Mouse (Mus musculus): Measurements from ENCODE around the gene Ccl2. TPM values are rescaled to one million over a fixed set of nuclear protein-coding genes. Genes with fewer than 3 reads are reported as not detected.

Ccl2 gene
- total and polyA plus RNA-seq, 3 experiments: 0.21 to 0.49 TPM; not detected in 1

GRCm38 (mm10) chr11:82045471-82045870, 10.1 kb downstream of the Ccl2 start, which contains the start of gene Ccl7:
TSS of gene Ccl7 (plus strand) at chr11:82045712.
- H3K27ac ChIP-seq (ENCODE audit: insufficient read depth, low read depth): no peak within 1 kb of the TSS
- no peak within 1 kb of the TSS for H3K4me3 ChIP-seq (replicated peaks in 1 of 3; ENCODE audit: low read depth in 2 of 3, low read length in 2 of 3, poor library complexity in 1 of 3)
- DNase-seq (ENCODE audit: extremely low read depth): no peak
- H3K4me1 ChIP-seq (ENCODE audit: control insufficient read depth in 1 of 2, insufficient read depth in 2 of 2): peaks cover 6 to 7% of the 10 kb centered on the region in 2 experiments; a peak in 3 of 4 replicates
- in situ Hi-C loops (cut with MboI; ENCODE audit: low pct_ligation_motif_present, low pct_unique_long_range_greater_than_20kb, low sequenced_read_pairs): no loop called here
- dilution Hi-C loops (cut with MboI; ENCODE audit: extremely low pct_ligation_motif_present, extremely low pct_unique_long_range_greater_than_20kb, low sequenced_read_pairs): no loop called here
- H3K9ac ChIP-seq (ENCODE audit: insufficient read depth, low read depth): no peak within 1 kb of the TSS
- TF ChIP-seq ZNF384 (IDR thresholded peaks at IDR 0.05; ENCODE audit: low read depth, low read length) (peak; percentile 26; the same call in 1 of the 2 replicates), ZMIZ1 (IDR thresholded peaks at IDR 0.05; ENCODE audit: low read depth, low read length) (no peak)
- H3K27me3 ChIP-seq (replicated peaks): peaks cover 40% of the 10 kb centered on the region
- H3K9me3 ChIP-seq (replicated peaks; ENCODE audit: low read length): peaks cover 3% of the 10 kb centered on the region
- no peaks in the 10 kb centered on the region for H3K79me2 ChIP-seq (replicated peaks; ENCODE audit: control insufficient read depth, extremely low read depth, insufficient read depth, poor library complexity, severe bottlenecking)
- H3K4me2 ChIP-seq (ENCODE audit: insufficient read depth, low read depth, poor library complexity, severe bottlenecking): no peak within 1 kb of the TSS
- no peaks in the 10 kb centered on the region for H3K36me3 ChIP-seq (replicated peaks in 1 of 2; ENCODE audit: control insufficient read depth in 1 of 2, insufficient read depth in 1 of 2, low read length in 1 of 2)

DNA sequence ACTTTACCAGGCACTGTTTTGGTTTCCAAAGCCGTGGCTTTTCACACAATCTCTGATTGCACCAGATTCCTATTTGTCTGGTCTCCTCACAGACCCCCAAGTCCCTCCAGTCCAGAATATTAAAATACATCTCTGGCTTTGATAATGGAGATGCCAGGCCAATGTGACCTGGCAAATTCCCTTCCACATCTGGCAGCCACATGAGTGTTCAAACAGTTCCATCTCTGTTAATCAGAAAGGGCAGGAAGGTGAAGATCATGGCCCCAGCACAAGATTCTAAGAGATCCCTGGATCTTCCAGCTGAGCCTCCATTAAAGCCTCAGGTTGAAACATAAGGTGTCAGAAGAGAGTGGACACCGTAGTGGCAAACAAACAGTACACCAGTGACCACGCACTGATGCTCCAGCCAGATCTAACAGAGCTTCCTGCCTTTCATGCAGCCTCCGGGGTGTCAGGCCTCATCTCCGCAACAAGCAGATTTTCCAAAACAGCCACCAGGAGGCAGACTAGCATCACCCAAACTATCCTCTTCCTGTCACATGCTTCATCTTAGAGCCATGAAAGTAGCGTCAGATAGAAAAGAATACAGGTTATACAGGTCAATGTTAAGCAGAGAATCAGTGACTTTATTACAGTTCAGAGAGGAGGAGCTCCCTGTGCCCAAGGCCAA, 12.5 kb downstream of the Ccl2 start:
- Histone ChIP-seq H3K36me3 (replicated peaks in 1 of 2; ENCODE audit: control insufficient read depth in 1 of 2, insufficient read depth in 1 of 2, low read length in 1 of 2) (no peaks in the 10 kb centered on the region), H3K4me2 (ENCODE audit: insufficient read depth, low read depth, poor library complexity, severe bottlenecking) (peak overlapping the region; percentile 55; the same call in 1 of the 2 replicates), H3K4me3 (replicated peaks in 1 of 3; ENCODE audit: low read depth in 2 of 3, low read length in 2 of 3, poor library complexity in 1 of 3) (no peak overlapping the region), H3K79me2 (replicated peaks; ENCODE audit: control insufficient read depth, extremely low read depth, insufficient read depth, poor library complexity, severe bottlenecking) (no peaks in the 10 kb centered on the region), H3K9me3 (replicated peaks; ENCODE audit: low read length) (peaks cover 3% of the 10 kb centered on the region), H3K9ac (ENCODE audit: insufficient read depth, low read depth) (no peak overlapping the region), H3K27me3 (replicated peaks) (peaks cover 58% of the 10 kb centered on the region), H3K4me1 (ENCODE audit: control insufficient read depth in 1 of 2, insufficient read depth in 2 of 2) (peaks cover 0 to 6% of the 10 kb centered on the region in 2 experiments; a peak in 2 of 4 replicates), H3K27ac (ENCODE audit: insufficient read depth, low read depth) (no peak overlapping the region)
- in situ Hi-C loops (cut with MboI; ENCODE audit: low pct_ligation_motif_present, low pct_unique_long_range_greater_than_20kb, low sequenced_read_pairs): no loop called here
- peak; percentile 83 for DNase-seq (ENCODE audit: extremely low read depth)
- TF ChIP-seq RCOR1 (conservative IDR thresholded peaks at IDR 0.05; ENCODE audit: low read depth, low read length) (no peak), ZC3H11A (IDR thresholded peaks at IDR 0.05; ENCODE audit: low read depth, low read length) (peak; percentile 43), ZKSCAN1 (IDR thresholded peaks at IDR 0.05; ENCODE audit: borderline replicate concordance, low read depth, low read length) (no peak), BHLHE40 (IDR thresholded peaks at IDR 0.05; ENCODE audit: low read depth, low read length) (peak; percentile 46; the same call in 1 of the 2 replicates), JUND (conservative IDR thresholded peaks at IDR 0.05; ENCODE audit: low read depth, low read length) (0 out of 2 replicates have a peak, but pooled peaks have one; percentile 31), KAT2A (IDR thresholded peaks at IDR 0.05; ENCODE audit: insufficient replicate concordance, low read length) (no peak), GABPA (IDR thresholded peaks at IDR 0.05; ENCODE audit: insufficient replicate concordance, low read depth, low read length) (no peak), HCFC1 (IDR thresholded peaks at IDR 0.05; ENCODE audit: low read depth, low read length) (peak; percentile 37; the same call in 1 of the 2 replicates), NELFE (IDR thresholded peaks at IDR 0.05; ENCODE audit: low read depth, low read length) (0 out of 2 replicates have a peak, but pooled peaks have one; percentile 13), ZMIZ1 (IDR thresholded peaks at IDR 0.05; ENCODE audit: low read depth, low read length) (no peak), RAD21 (IDR thresholded peaks at IDR 0.05; ENCODE audit: low read depth, low read length) (peak; percentile 90), MAFK (IDR thresholded peaks at IDR 0.05; ENCODE audit: insufficient replicate concordance, low read length) (no peak), TCF12 (IDR thresholded peaks at IDR 0.05; ENCODE audit: low read depth, low read length) (no peak), ELF1 (IDR thresholded peaks at IDR 0.05; ENCODE audit: low read depth, low read length) (peak; percentile 67), CTCF (conservative IDR thresholded peaks at IDR 0.05 in 1 of 2, IDR thresholded peaks at IDR 0.05 in 1 of 2; ENCODE audit: low read depth in 2 of 2, low read length in 2 of 2) (peak; percentile 67 to 97; a peak in 3 of 4 replicates), POLR2AphosphoS2 (IDR thresholded peaks at IDR 0.05; ENCODE audit: low read depth, low read length) (no peak), UBTF (IDR thresholded peaks at IDR 0.05; ENCODE audit: low read depth, low read length) (no peak), MXI1 (IDR thresholded peaks at IDR 0.05; ENCODE audit: low read depth, low read length) (no peak), USF1 (IDR thresholded peaks at IDR 0.05; ENCODE audit: low read depth, low read length) (peak; percentile 72), CHD1 (IDR thresholded peaks at IDR 0.05; ENCODE audit: low read depth, low read length) (no peak), E2F4 (IDR thresholded peaks at IDR 0.05; ENCODE audit: insufficient replicate concordance, low read depth, low read length) (no peak), USF2 (conservative IDR thresholded peaks at IDR 0.05; ENCODE audit: low read depth, low read length) (peak; percentile 57; the same call in 1 of the 2 replicates), MAX (IDR thresholded peaks at IDR 0.05; ENCODE audit: low read length) (peak; percentile 78), MYC (IDR thresholded peaks at IDR 0.05; ENCODE audit: low read depth, low read length) (peak; percentile 90; the same call in 1 of the 2 replicates), SMC3 (IDR thresholded peaks at IDR 0.05; ENCODE audit: low read depth, low read length) (peak; percentile 96)
- dilution Hi-C loops (cut with MboI; ENCODE audit: extremely low pct_ligation_motif_present, extremely low pct_unique_long_range_greater_than_20kb, low sequenced_read_pairs): no loop called here

Measured in CH12.LX (cell line).